Mouse (Mus musculus) testis, adult 2 months (tissue): ENCODE measurements around the gene Kif16b.

Experiments
- CTCF ChIP-seq: fragments of 200-500 bp; IDR thresholded peaks from 2 replicates; pipeline ENCODE4 v1.5.1; 2012; ENCODE audit warnings: low read depth, mild to moderate bottlenecking, inconsistent platforms, low read length, moderate library complexity; ENCODE audit not compliant: control insufficient read depth, insufficient read depth, insufficient replicate concordance
- POLR2A ChIP-seq: fragments of 200-500 bp; IDR thresholded peaks from 2 replicates; pipeline ENCODE4 v1.6.1; 2012; ENCODE audit warnings: low read depth, mild to moderate bottlenecking, inconsistent platforms, low read length, moderate library complexity; ENCODE audit not compliant: control insufficient read depth

DNA sequence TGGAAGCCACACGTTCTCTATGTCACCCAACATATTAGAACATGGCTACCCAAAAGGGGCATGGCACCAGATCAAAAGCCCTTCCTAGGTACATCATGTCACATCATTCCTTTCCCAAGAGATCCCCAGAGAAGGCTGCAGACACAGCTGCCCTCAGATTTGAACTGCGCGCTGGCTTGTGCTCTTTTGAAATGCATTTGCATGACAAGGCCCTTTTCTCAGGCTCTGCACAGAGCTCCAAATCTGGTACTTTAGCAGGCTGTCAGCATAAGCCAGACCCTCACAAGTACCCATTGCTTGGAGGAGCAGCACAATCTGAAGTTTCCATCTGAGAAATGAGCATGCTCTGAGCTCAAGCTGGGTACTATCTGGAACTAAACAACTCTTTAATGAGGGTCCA lies 165.6 kb downstream of the Kif16b start:
- TF ChIP-seq CTCF, result no peak
- TF ChIP-seq POLR2A, result no peak
